Mouse (Mus musculus): ENCODE data around the gene Atp2b2. TPM values are rescaled to one million over a fixed set of nuclear protein-coding genes. Genes with fewer than 3 reads are reported as not detected.

The Atp2b2 gene
- polyA plus RNA-seq, 1 experiment from 2014 or later = 0.78 TPM

GRCm38 (mm10) chr6:113878510-113879128 lies 163.8 kb downstream of the Atp2b2 start:
- WGBS = 79% methylated on average over 8 of the region's 8 CpGs
- Histone ChIP-seq H3K9ac (ENCODE audit: low read depth, low read length) (no peak overlapping the region), H3K4me2 (ENCODE audit: low read depth, low read length) (no peak overlapping the region), H3K27ac (ENCODE audit: low read length) (no peak overlapping the region), H3K36me3 (ENCODE audit: control insufficient read depth, insufficient read depth, low read length) (no peaks in the 10 kb centered on the region), H3K4me3 (ENCODE audit: low read length) (no peak overlapping the region), H3K4me1 (ENCODE audit: control insufficient read depth, insufficient read depth, low read length) (no peaks in the 10 kb centered on the region), H3K9me3 (ENCODE audit: control insufficient read depth, low read length) (no peaks in the 10 kb centered on the region), H3K27me3 (replicated peaks; ENCODE audit: control insufficient read depth, insufficient read depth, low read length) (no peaks in the 10 kb centered on the region)
- ATAC-seq = no peak

GRCm38 (mm10) chr6:113876585-113876984 lies 165.8 kb downstream of the Atp2b2 start:
- 77% methylated on average over 3 of the region's 3 CpGs for WGBS
- no peak for ATAC-seq
- Histone ChIP-seq H3K36me3 (ENCODE audit: control insufficient read depth, insufficient read depth, low read length) (no peaks in the 10 kb centered on the region), H3K4me1 (ENCODE audit: control insufficient read depth, insufficient read depth, low read length) (no peaks in the 10 kb centered on the region), H3K27me3 (replicated peaks; ENCODE audit: control insufficient read depth, insufficient read depth, low read length) (no peaks in the 10 kb centered on the region), H3K9me3 (ENCODE audit: control insufficient read depth, low read length) (no peaks in the 10 kb centered on the region), H3K9ac (ENCODE audit: low read depth, low read length) (no peak overlapping the region), H3K4me3 (ENCODE audit: low read length) (no peak overlapping the region), H3K27ac (ENCODE audit: low read length) (no peak overlapping the region), H3K4me2 (ENCODE audit: low read depth, low read length) (no peak overlapping the region)

GRCm38 (mm10) chr6:113875201-113875600 lies 167.2 kb downstream of the Atp2b2 start:
- 85% methylated on average over 2 of the region's 2 CpGs for WGBS
- Histone ChIP-seq H3K4me1 (ENCODE audit: control insufficient read depth, insufficient read depth, low read length) (no peaks in the 10 kb centered on the region), H3K36me3 (ENCODE audit: control insufficient read depth, insufficient read depth, low read length) (no peaks in the 10 kb centered on the region), H3K27me3 (replicated peaks; ENCODE audit: control insufficient read depth, insufficient read depth, low read length) (no peaks in the 10 kb centered on the region), H3K27ac (ENCODE audit: low read length) (no peak overlapping the region), H3K9ac (ENCODE audit: low read depth, low read length) (no peak overlapping the region), H3K4me3 (ENCODE audit: low read length) (no peak overlapping the region), H3K4me2 (ENCODE audit: low read depth, low read length) (no peak overlapping the region), H3K9me3 (ENCODE audit: control insufficient read depth, low read length) (no peaks in the 10 kb centered on the region)
- no peak for ATAC-seq

GRCm38 (mm10) chr6:113872654-113873053 lies 169.8 kb downstream of the Atp2b2 start:
- ATAC-seq = no peak
- H3K4me2 ChIP-seq (ENCODE audit: low read depth, low read length) = no peak overlapping the region
- H3K36me3 ChIP-seq (ENCODE audit: control insufficient read depth, insufficient read depth, low read length) = no peaks in the 10 kb centered on the region
- H3K27me3 ChIP-seq (replicated peaks; ENCODE audit: control insufficient read depth, insufficient read depth, low read length) = no peaks in the 10 kb centered on the region
- H3K9ac ChIP-seq (ENCODE audit: low read depth, low read length) = no peak overlapping the region
- no peaks in the 10 kb centered on the region for H3K4me1 ChIP-seq (ENCODE audit: control insufficient read depth, insufficient read depth, low read length)
- no peak overlapping the region for H3K4me3 ChIP-seq (ENCODE audit: low read length)
- WGBS = 68% methylated on average over 7 of the region's 7 CpGs
- no peak overlapping the region for H3K27ac ChIP-seq (ENCODE audit: low read length)
- H3K9me3 ChIP-seq (ENCODE audit: control insufficient read depth, low read length) = no peaks in the 10 kb centered on the region

- H3K9ac ChIP-seq (ENCODE audit: low read depth, low read length) = no peak overlapping the region
- no peak overlapping the region for H3K4me2 ChIP-seq (ENCODE audit: low read depth, low read length)
- no peaks in the 10 kb centered on the region for H3K9me3 ChIP-seq (ENCODE audit: control insufficient read depth, low read length)
- H3K36me3 ChIP-seq (ENCODE audit: control insufficient read depth, insufficient read depth, low read length) = no peaks in the 10 kb centered on the region
- no peaks in the 10 kb centered on the region for H3K4me1 ChIP-seq (ENCODE audit: control insufficient read depth, insufficient read depth, low read length)
- ATAC-seq = no peak
- no peaks in the 10 kb centered on the region for H3K27me3 ChIP-seq (replicated peaks; ENCODE audit: control insufficient read depth, insufficient read depth, low read length)
- no peak overlapping the region for H3K4me3 ChIP-seq (ENCODE audit: low read length)
- no peak overlapping the region for H3K27ac ChIP-seq (ENCODE audit: low read length)
- 73% methylated on average over 9 of the region's 9 CpGs for WGBS
Observed at GRCm38 (mm10) chr6:113870775-113871174, 171.6 kb downstream of the Atp2b2 start.

GRCm38 (mm10) chr6:113868552-113868951 lies 173.9 kb downstream of the Atp2b2 start:
- H3K4me3 ChIP-seq (ENCODE audit: low read length) = no peak overlapping the region
- no peak for ATAC-seq
- no peak overlapping the region for H3K27ac ChIP-seq (ENCODE audit: low read length)
- no peaks in the 10 kb centered on the region for H3K27me3 ChIP-seq (replicated peaks; ENCODE audit: control insufficient read depth, insufficient read depth, low read length)
- no peaks in the 10 kb centered on the region for H3K9me3 ChIP-seq (ENCODE audit: control insufficient read depth, low read length)
- WGBS = 69% methylated on average over 6 of the region's 6 CpGs
- H3K36me3 ChIP-seq (ENCODE audit: control insufficient read depth, insufficient read depth, low read length) = no peaks in the 10 kb centered on the region
- no peak overlapping the region for H3K4me2 ChIP-seq (ENCODE audit: low read depth, low read length)
- H3K4me1 ChIP-seq (ENCODE audit: control insufficient read depth, insufficient read depth, low read length) = no peaks in the 10 kb centered on the region
- no peak overlapping the region for H3K9ac ChIP-seq (ENCODE audit: low read depth, low read length)

- Histone ChIP-seq H3K27ac (ENCODE audit: low read length) (no peak overlapping the region), H3K4me2 (ENCODE audit: low read depth, low read length) (no peak overlapping the region), H3K36me3 (ENCODE audit: control insufficient read depth, insufficient read depth, low read length) (no peaks in the 10 kb centered on the region), H3K9me3 (ENCODE audit: control insufficient read depth, low read length) (no peaks in the 10 kb centered on the region), H3K4me1 (ENCODE audit: control insufficient read depth, insufficient read depth, low read length) (no peaks in the 10 kb centered on the region), H3K9ac (ENCODE audit: low read depth, low read length) (no peak overlapping the region), H3K27me3 (replicated peaks; ENCODE audit: control insufficient read depth, insufficient read depth, low read length) (no peaks in the 10 kb centered on the region), H3K4me3 (ENCODE audit: low read length) (no peak overlapping the region)
- 62% methylated on average over 7 of the region's 7 CpGs for WGBS
- ATAC-seq = no peak
Observed at GRCm38 (mm10) chr6:113865699-113866098, 176.7 kb downstream of the Atp2b2 start.

- 70% methylated on average over 7 of the region's 8 CpGs for WGBS
Observed at GRCm38 (mm10) chr6:113864812-113865211, 177.6 kb downstream of the Atp2b2 start.

GRCm38 (mm10) chr6:113862955-113863354 lies 179.5 kb downstream of the Atp2b2 start:
- H3K27ac ChIP-seq (ENCODE audit: low read length) = no peak overlapping the region
- no peak for ATAC-seq
- no peaks in the 10 kb centered on the region for H3K9me3 ChIP-seq (ENCODE audit: control insufficient read depth, low read length)
- no peaks in the 10 kb centered on the region for H3K27me3 ChIP-seq (replicated peaks; ENCODE audit: control insufficient read depth, insufficient read depth, low read length)
- WGBS = 79% methylated on average over 4 of the region's 4 CpGs
- no peaks in the 10 kb centered on the region for H3K4me1 ChIP-seq (ENCODE audit: control insufficient read depth, insufficient read depth, low read length)
- no peak overlapping the region for H3K4me2 ChIP-seq (ENCODE audit: low read depth, low read length)
- H3K4me3 ChIP-seq (ENCODE audit: low read length) = no peak overlapping the region
- H3K36me3 ChIP-seq (ENCODE audit: control insufficient read depth, insufficient read depth, low read length) = no peaks in the 10 kb centered on the region
- no peak overlapping the region for H3K9ac ChIP-seq (ENCODE audit: low read depth, low read length)

More at GRCm38 (mm10) chr6:113864812-113865211, 177.6 kb downstream of the Atp2b2 start:
- Histone ChIP-seq H3K4me3 (ENCODE audit: low read length) (no peak overlapping the region), H3K27ac (ENCODE audit: low read length) (no peak overlapping the region), H3K4me2 (ENCODE audit: low read depth, low read length) (no peak overlapping the region), H3K36me3 (ENCODE audit: control insufficient read depth, insufficient read depth, low read length) (no peaks in the 10 kb centered on the region), H3K9ac (ENCODE audit: low read depth, low read length) (no peak overlapping the region), H3K4me1 (ENCODE audit: control insufficient read depth, insufficient read depth, low read length) (no peaks in the 10 kb centered on the region), H3K27me3 (replicated peaks; ENCODE audit: control insufficient read depth, insufficient read depth, low read length) (no peaks in the 10 kb centered on the region), H3K9me3 (ENCODE audit: control insufficient read depth, low read length) (no peaks in the 10 kb centered on the region)
- ATAC-seq = no peak

- Histone ChIP-seq H3K9me3 (ENCODE audit: control insufficient read depth, low read length) (no peaks in the 10 kb centered on the region), H3K36me3 (ENCODE audit: control insufficient read depth, insufficient read depth, low read length) (no peaks in the 10 kb centered on the region), H3K9ac (ENCODE audit: low read depth, low read length) (no peak overlapping the region), H3K4me1 (ENCODE audit: control insufficient read depth, insufficient read depth, low read length) (no peaks in the 10 kb centered on the region), H3K4me3 (ENCODE audit: low read length) (no peak overlapping the region), H3K27ac (ENCODE audit: low read length) (no peak overlapping the region), H3K27me3 (replicated peaks; ENCODE audit: control insufficient read depth, insufficient read depth, low read length) (no peaks in the 10 kb centered on the region), H3K4me2 (ENCODE audit: low read depth, low read length) (no peak overlapping the region)
- WGBS = 69% methylated on average over 3 of the region's 3 CpGs
- ATAC-seq = no peak
Observed at GRCm38 (mm10) chr6:113861938-113862337, 180.5 kb downstream of the Atp2b2 start.
